In genomic region chr17:82583801-82584200, GRCm38 (mm10) we compare ENCODE assay signal across 17 mouse cellular contexts.
"Had no signal": no experiment of that assay in that cellular context is flagged by ENCODE, and none has a peak within 500 bp of the region (broad histone marks: within the 10 kb centered on the region; RNA-seq: fewer than 3 reads in every experiment).

No protein-coding gene starts in this region.

- H3K4me3 ChIP-seq: myocyte; neural tube, embryonic 13.5 days; neural tube, embryonic 15.5 days had no signal

- H3K36me3 ChIP-seq: neural tube, embryonic 13.5 days; neural tube, embryonic 15.5 days had no signal

- H3K27me3 ChIP-seq: neural tube, embryonic 13.5 days; neural tube, embryonic 15.5 days had no signal

- H3K9me3 ChIP-seq: neural tube, embryonic 13.5 days; neural tube, embryonic 15.5 days had no signal

- H3K27ac ChIP-seq: neural tube, embryonic 13.5 days; neural tube, embryonic 15.5 days had no signal

- H3K9ac ChIP-seq: lung, embryonic 14.5 days; neural tube, embryonic 13.5 days; neural tube, embryonic 15.5 days had no signal

- DNase-seq: lung, adult 18-20 months; lung, embryonic 14.5 days; lung, postnatal 10 days; lung, postnatal 4 days; midbrain, embryonic 14.5 days; retina, postnatal 1 day; right cerebral cortex, adult 18-20 months; right cerebral cortex, postnatal 25 days; right cerebral cortex, postnatal 4 days; spleen, adult 18-20 months; thymus, adult 18-20 months; thymus, postnatal 14 days; thymus, postnatal 36 days had no signal

- H3K4me2 ChIP-seq: lung, embryonic 14.5 days; midbrain, embryonic 11.5 days; neural tube, embryonic 13.5 days; neural tube, embryonic 15.5 days had no signal

- H3K4me1 ChIP-seq: neural tube, embryonic 13.5 days had no signal
